Mouse (Mus musculus) midbrain, embryonic 10.5 days (tissue): ENCODE results near the gene Galt. TPM values are rescaled to one million over a fixed set of nuclear protein-coding genes. Genes with fewer than 3 reads are reported as not detected.
"Not testable (repeated sequence)": the region's sequence is repeated elsewhere in the genome, so short reads cannot be mapped to it uniquely, and the experiment has no call there.

Source experiments
- DNase-seq: peaks from one replicate; pipeline ENCODE4 v3.0.0-alpha.2; 2017; ENCODE audit warnings: low spot score
- H3K27ac ChIP-seq: fragments of 300-500 bp; sonication (generic); replicated peaks from 2 replicates; pipeline ENCODE4 v1.5.1; 2016; ENCODE audit warnings: mild to moderate bottlenecking
- H3K27me3 ChIP-seq: fragments of 300-500 bp; sonication (generic); 2 replicates; pipeline ENCODE4 v1.6.1; 2016; ENCODE audit warnings: low read depth, mild to moderate bottlenecking; ENCODE audit not compliant: poor library complexity, severe bottlenecking
- H3K36me3 ChIP-seq: fragments of 300-500 bp; sonication (generic); 2 replicates; pipeline ENCODE4 v1.6.1; 2016; ENCODE audit warnings: mild to moderate bottlenecking, moderate library complexity
- H3K4me1 ChIP-seq: fragments of 300-500 bp; sonication (generic); 2 replicates; pipeline ENCODE4 v1.6.1; 2016
- H3K4me3 ChIP-seq: fragments of 300-500 bp; sonication (generic); 2 replicates; pipeline ENCODE4 v1.5.1; 2016; ENCODE audit warnings: mild to moderate bottlenecking, moderate library complexity
- H3K9me3 ChIP-seq: fragments of 300-500 bp; sonication (generic); replicated peaks from 2 replicates; pipeline ENCODE4 v1.6.1; 2016; ENCODE audit warnings: mild to moderate bottlenecking
- WGBS: fragments of 180-500 bp; shearing (Covaris S2); methylation state at CpG from one replicate; pipeline ENCODE4 v1.1.7; 2016; 5-methylcytosine and 5-hydroxymethylcytosine counted together
- polyA plus RNA-seq: library from polyadenylated mRNA; unstranded; fragments of >200 nt; fragmentation: Nextera tagmentation; extraction: Ambion mirVana; gene quantifications from 2 replicates; pipeline ENCODE4 v1.2.1, GENCODE M21; 2016

The Galt gene
- polyA plus RNA-seq, 1 experiment from 2014 or later: 19.1 TPM

DNA sequence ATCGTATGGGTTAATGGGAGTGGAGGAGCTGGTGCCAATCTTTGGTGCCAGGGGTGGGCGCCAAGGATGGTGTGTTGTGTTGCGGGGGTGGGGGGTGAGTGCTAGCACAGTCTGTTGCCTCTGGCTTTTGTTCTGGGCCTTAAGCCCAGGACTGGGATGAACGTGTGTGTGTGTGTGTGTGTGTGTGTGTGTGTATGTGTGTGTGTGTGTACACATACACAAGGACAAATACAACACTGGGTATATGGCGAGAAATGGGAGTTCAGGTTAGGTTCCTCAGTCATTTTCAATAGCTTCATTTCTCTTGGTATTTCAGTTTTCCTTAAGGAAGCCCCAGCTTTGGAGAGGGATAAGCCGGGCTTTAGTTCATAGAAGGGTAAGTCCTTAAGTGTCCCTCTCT is 8.1 kb downstream of the Galt start:
- 81% methylated on average over 5 of the region's 6 CpGs for WGBS
- H3K27me3 ChIP-seq, DNase-seq, H3K27ac ChIP-seq, H3K36me3 ChIP-seq, H3K4me3 ChIP-seq, H3K9me3 ChIP-seq: not testable (repeated sequence)
- H3K4me1 ChIP-seq: peaks cover 35% of the 10 kb centered on the region

DNA sequence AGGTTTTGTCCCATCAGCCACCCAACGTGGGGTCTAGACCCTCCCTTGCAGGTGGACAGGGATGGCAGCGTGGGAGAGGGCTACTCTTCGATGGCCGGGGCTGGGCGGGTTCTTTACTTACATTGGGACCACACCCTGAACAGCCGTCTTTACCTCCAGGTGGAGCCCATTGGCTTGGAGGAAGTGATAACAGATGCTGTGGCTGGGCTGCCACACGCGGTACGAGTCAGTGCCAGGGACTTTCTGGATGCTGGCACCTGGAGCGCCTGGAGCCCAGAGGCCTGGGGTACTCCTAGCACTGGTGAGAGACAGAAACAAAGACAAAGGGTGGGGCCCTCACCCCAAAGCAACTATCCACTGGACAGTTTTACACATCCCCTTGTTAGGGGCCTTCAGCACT is 12.3 kb downstream of the Galt start:
- not testable (repeated sequence) for H3K4me3 ChIP-seq, H3K9me3 ChIP-seq, DNase-seq, H3K27me3 ChIP-seq, H3K27ac ChIP-seq, H3K36me3 ChIP-seq, H3K4me1 ChIP-seq
- 88% methylated on average over 10 of the region's 10 CpGs for WGBS

DNA sequence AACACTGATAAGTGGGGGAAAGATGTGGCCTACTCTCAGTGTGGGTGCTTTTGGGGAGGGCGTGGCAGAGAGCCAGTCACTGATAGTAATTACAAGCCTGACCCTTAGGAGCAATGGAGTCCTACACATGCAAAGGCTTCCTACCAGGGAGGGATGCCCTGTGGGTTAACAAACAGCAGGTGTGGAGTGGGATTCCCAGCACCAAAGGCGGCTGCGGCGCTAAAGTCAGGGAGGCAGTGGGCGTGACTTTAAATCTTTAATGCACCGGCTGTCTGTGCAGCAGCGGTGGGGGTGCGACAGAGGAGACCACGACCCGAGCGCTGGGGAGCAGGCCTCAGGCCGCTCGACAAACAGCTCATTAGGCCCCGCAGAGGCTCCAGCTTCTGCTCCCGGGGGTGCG is 17.9 kb downstream of the Galt start:
- H3K27ac ChIP-seq, H3K27me3 ChIP-seq, DNase-seq, H3K9me3 ChIP-seq, H3K36me3 ChIP-seq, H3K4me1 ChIP-seq: not testable (repeated sequence)
- peak overlapping the region; percentile 44 for H3K4me3 ChIP-seq
- WGBS: 4% methylated on average over 9 of the region's 16 CpGs

DNA sequence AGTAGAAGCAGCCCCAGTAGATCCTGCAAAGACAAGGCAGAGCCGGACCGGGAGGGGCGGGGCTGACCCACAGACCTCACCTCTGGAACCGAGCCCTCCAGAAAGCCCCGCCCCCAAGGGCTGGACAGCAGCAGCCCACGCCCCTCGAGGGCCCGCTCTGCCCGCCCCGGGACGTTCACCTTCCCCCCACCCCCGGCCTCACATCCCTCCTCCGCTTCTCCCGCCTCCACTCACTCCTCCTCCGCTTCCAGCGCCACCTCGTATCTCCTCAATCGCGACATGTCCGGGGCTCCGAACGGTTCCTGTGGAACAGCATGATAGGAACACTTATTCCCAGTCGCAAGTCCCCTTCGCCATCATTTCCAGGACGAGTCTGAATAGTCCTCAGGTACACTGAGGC is 18.5 kb downstream of the Galt start:
- not testable (repeated sequence) for H3K36me3 ChIP-seq, H3K4me1 ChIP-seq, H3K27me3 ChIP-seq, H3K9me3 ChIP-seq
- Histone ChIP-seq H3K27ac (peak overlapping the region; percentile 74), H3K4me3 (peak overlapping the region; percentile 57)
- under 1% methylated on average over 24 of the region's 25 CpGs for WGBS
- DNase-seq: peak; percentile 55

DNA sequence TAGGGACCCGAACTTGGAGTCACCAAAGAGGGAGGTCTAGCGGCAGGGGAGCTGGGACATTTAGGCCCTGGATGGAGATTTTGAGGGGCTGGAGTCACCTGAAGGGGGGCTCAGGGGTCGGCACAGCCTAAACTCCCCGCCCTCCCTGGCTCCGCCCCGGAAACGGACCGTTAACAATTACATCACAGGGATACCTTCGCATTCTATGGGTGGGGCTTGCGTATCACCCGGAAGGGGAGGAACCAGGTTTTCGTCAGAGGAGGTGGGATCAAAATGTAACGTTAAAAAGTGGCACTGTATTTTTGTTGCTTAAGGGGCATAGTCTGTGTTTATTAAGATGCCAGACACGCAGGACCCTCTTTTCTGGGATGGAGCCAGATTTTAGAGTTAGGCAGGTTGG is 19.0 kb downstream of the Galt start, which contains the start of gene Ccl27a:
Ccl27a (minus strand) TSS at position 246 of the 400 bp plus-strand sequence.
- not testable (repeated sequence) for H3K9me3 ChIP-seq, H3K4me1 ChIP-seq, H3K36me3 ChIP-seq, H3K27me3 ChIP-seq
- WGBS: under 1% methylated on average over 13 of the region's 14 CpGs
- H3K4me3 ChIP-seq: peak within 1 kb of the TSS; percentile 57
- H3K27ac ChIP-seq: peak within 1 kb of the TSS; percentile 74
- DNase-seq: peak; percentile 82

DNA sequence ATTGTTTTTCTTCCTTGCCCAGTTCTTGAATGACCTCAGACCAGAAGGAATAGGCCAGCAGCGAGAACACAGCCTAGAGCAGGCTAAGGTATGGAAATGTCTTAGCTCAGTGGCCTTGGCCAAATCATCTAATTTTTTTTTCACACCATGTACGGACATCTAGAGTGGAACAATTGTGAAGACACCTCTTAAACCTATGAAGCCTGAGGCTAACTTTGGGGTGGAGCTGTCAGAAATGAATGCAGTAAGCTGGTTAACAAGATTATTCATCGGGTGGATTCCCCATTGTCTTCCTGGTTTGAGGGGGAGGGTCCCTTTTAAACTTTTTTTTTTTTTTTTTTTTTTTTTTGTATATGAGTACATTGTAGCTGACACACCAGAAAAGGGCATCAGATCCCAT is 19.5 kb downstream of the Galt start:
- 55% methylated on average over 3 of the region's 3 CpGs for WGBS

DNA sequence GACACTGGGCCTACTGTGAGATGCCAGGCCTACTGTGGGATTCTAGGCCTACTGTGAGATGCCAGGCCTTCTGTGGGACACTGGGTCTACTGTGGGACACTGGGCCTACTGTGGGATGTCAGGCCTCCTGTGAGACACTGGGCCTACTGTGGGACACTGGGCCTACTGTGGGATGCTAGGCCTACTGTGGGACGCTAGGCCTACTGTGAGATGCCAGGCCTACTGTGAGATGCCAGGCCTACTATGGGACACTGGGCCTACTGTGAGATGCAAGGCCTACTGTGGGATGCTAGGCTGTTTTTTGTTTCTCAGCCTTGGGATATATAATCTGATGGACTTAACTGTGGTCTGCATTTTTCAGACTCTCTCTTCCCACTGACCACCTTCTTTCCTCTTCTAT is 20.8 kb downstream of the Galt start:
- not testable (repeated sequence) for DNase-seq, H3K4me1 ChIP-seq, H3K36me3 ChIP-seq, H3K4me3 ChIP-seq, H3K27ac ChIP-seq, H3K27me3 ChIP-seq, H3K9me3 ChIP-seq
- WGBS: 85% methylated on average over 1 of the region's 1 CpGs

More for the DNA sequence above, 19.5 kb downstream of the Galt start:
- not testable (repeated sequence) for H3K4me1 ChIP-seq, H3K27me3 ChIP-seq, DNase-seq, H3K9me3 ChIP-seq, H3K36me3 ChIP-seq
- Histone ChIP-seq H3K4me3 (peak overlapping the region; percentile 48), H3K27ac (peak overlapping the region; percentile 52; the same call in 1 of the 2 replicates)

DNA sequence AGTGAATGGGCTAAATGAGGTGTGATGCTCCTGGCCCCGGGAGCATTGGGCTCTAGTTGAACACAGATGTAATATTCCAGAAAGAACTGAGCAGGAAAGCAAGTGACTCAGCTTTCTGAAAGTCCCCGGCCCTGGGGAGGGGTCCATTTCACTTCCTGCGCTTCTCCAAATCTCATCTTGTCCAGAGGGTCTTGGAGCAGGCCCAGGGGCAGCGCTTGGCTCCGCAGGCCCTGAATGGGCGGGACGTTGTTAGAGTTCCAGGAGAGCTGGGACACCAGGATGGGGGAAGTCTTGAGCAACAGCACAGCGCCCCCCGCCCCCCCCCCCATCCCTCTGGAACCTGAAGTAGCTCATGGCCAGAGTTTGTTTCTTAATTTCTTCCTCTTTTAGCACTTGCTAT is 26.2 kb downstream of the Galt start:
- H3K27ac ChIP-seq, H3K36me3 ChIP-seq, DNase-seq, H3K27me3 ChIP-seq, H3K9me3 ChIP-seq, H3K4me3 ChIP-seq: not testable (repeated sequence)
- H3K4me1 ChIP-seq: peaks cover 15% of the 10 kb centered on the region
- 20% methylated on average over 9 of the region's 9 CpGs for WGBS

DNA sequence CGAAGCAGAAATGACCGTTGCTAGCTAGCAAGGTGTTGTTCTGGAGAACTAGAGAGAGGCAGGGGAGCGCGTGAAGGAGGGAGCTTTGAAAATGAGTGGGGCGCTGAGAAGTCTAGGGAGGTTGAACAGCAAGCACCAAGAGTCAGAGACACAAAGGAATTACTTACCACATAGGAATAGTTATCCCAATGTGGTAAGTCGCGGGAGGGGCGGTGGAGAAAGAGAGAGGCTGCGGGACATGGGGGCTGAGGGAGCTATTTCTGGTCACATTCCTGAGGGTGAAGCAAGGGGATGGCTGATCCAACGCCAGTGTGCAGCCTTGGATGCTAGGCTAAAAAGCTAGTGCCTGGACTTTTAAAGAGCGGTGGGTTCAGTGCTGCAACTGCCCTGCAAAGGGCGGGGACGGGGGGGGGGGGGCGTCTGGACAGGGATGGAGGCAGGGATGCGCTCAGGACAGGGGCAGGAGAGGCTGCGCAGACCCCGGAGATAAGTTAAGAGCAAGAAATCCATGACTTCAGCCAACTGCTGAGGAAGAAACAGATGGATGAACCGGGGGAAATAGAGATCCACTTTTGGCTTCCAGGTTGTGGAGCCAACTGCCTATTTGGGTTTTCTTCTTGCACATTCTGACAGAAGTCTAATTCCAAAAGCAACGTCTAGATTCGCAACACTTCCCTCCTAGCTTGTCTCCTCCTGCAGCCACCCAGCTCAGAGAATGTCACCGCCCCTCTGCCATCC is 26.9 kb downstream of the Galt start:
- H3K4me1 ChIP-seq: peaks cover 15% of the 10 kb centered on the region
- H3K9me3 ChIP-seq, H3K27me3 ChIP-seq, H3K36me3 ChIP-seq, DNase-seq: not testable (repeated sequence)
- 0 out of 2 replicates have a peak overlapping the region, but pooled peaks have one; percentile 9 for H3K4me3 ChIP-seq
- 0 out of 2 replicates have a peak overlapping the region, but pooled peaks have one; percentile 13 for H3K27ac ChIP-seq
- WGBS: 19% methylated on average over 16 of the region's 21 CpGs

DNA sequence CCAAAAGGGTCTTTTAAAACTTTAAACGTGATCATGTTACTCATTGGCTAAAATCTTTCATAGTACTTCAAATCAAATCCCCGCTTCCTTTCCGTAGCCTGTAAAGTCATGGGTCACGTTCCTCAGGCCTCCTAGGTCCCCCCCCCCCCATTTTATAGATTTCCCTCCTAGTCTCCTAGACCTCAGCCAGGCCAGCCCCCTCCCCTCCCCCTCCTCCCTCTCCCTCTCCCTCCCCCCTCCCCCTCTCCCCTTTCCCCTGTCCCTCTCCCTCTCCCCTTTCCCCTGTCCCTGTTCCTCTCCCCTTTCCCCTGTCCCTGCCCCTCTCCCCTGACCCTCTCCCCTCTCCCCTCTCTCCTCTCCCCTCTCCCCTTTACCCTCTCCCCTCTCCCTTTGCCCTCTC is 27.7 kb downstream of the Galt start:
- H3K27me3 ChIP-seq, H3K4me3 ChIP-seq, H3K36me3 ChIP-seq, H3K9me3 ChIP-seq: not testable (repeated sequence)
- 13% methylated on average over 4 of the region's 4 CpGs for WGBS
- Histone ChIP-seq H3K27ac (0 out of 2 replicates have a peak overlapping the region, but pooled peaks have one; percentile 42), H3K4me1 (peaks cover 15% of the 10 kb centered on the region)
- DNase-seq: peak; percentile 51

DNA sequence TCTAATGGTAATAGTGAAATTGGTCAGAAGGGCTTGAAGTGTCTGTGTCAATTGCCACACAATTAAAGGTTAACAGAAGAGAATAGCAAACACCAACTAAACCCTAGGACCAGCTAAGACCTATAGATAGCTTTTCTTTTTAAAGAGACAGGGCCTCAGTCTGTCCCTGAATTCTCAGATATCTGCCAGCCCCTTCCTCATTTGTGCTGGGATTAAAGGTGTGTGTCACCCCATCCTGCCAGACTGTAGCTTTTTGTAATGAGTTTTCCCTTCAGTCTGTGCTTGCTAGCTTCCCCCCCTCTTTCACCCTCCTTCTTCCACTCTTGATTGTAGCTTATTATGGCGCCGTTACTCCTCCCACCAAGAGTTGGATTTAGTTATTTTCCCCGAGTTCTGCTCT is 28.2 kb downstream of the Galt start:
- peaks cover 15% of the 10 kb centered on the region for H3K4me1 ChIP-seq
- not testable (repeated sequence) for H3K27me3 ChIP-seq, H3K9me3 ChIP-seq, DNase-seq, H3K4me3 ChIP-seq, H3K27ac ChIP-seq, H3K36me3 ChIP-seq
- WGBS: 41% methylated on average over 3 of the region's 3 CpGs
